8 mouse cellular contexts compared by ENCODE assay signal in the genomic region with DNA sequence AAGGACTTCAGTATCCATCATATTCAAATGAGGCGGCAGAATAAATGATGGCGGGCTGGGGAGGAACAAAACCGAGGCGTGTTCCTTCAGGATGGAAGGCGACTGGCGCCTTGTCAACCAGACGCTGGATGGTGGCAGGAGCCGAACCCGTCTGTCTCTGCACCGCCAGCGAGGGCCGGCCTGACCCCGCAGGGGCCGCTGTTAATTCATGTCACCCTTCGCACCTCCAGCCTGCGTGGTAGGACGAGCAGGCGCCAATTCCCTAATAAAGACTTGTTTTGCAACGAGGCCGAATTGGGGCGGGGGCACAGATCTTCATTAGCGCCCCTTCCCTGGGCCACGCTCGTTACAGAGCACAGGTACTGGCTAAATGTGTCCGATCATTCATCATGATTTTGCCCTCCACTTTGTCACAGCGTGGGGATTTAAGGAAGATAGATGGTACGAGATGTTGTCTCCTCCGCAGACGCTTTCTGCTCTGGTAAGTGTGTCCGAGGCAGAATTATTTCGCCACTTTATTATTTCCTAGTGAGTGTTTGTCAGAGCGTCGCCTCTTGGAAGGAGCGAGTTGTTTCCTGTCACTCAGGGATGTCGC.
DNase-seq lines count a peak whose midpoint lies in the region; ATAC-seq lines count a peak whose summit lies in the region.

No protein-coding gene starts in this region.

- 14% methylated on average over 35 of the region's 35 CpGs for WGBS in lung, embryonic 16.5 days
- 18% methylated on average over 35 of the region's 35 CpGs for WGBS in limb, embryonic 13.5 days
- 13% methylated on average over 35 of the region's 35 CpGs for WGBS in stomach, embryonic 14.5 days

- H3K4me3 ChIP-seq in lung, embryonic 16.5 days (ENCODE audit: low read length), result peak overlapping the region; percentile 24; the same call in 1 of the 2 replicates
- peak overlapping the region; percentile 30 for H3K4me3 ChIP-seq in limb, embryonic 13.5 days
- H3K4me3 ChIP-seq in stomach, embryonic 14.5 days (ENCODE audit: low read depth, low read length), result peak overlapping the region; percentile 13

- no peak overlapping the region for H3K9ac ChIP-seq in lung, embryonic 16.5 days (ENCODE audit: low read length)
- 0 out of 2 replicates have a peak overlapping the region, but pooled peaks have one; percentile 36 for H3K9ac ChIP-seq in limb, embryonic 13.5 days
- no peak overlapping the region for H3K9ac ChIP-seq in stomach, embryonic 14.5 days (replicated peaks; ENCODE audit: low read depth, low read length)

- DNase-seq in cerebellum, postnatal 14 days, result peak; percentile 71 to 74
- DNase-seq in cerebellum, adult 9-11 months, result no peak
- no peak for DNase-seq in lung, postnatal 25 days (ENCODE audit: low spot score)
- no peak for DNase-seq in urinary bladder, postnatal 10 days (ENCODE audit: low spot score)
- no peak for DNase-seq in right cerebral cortex, postnatal 10 days (ENCODE audit: low spot score in 2 of 2)

- H3K36me3 ChIP-seq in lung, embryonic 16.5 days (ENCODE audit: control insufficient read depth, insufficient read depth, low read length), result no peaks in the 10 kb centered on the region
- no peaks in the 10 kb centered on the region for H3K36me3 ChIP-seq in limb, embryonic 13.5 days
- no peaks in the 10 kb centered on the region for H3K36me3 ChIP-seq in stomach, embryonic 14.5 days (ENCODE audit: control insufficient read depth, insufficient read depth, low read length)

- 0 out of 2 replicates have a peak overlapping the region, but pooled peaks have one; percentile 26 for H3K27ac ChIP-seq in lung, embryonic 16.5 days (ENCODE audit: low read length)
- H3K27ac ChIP-seq in limb, embryonic 13.5 days, result no peak overlapping the region
- H3K27ac ChIP-seq in stomach, embryonic 14.5 days (ENCODE audit: low read length), result no peak overlapping the region

- H3K27me3 ChIP-seq in lung, embryonic 16.5 days (ENCODE audit: control insufficient read depth, insufficient read depth, low read depth, low read length), result peaks cover 2% of the 10 kb centered on the region; the same call in 1 of the 2 replicates
- H3K27me3 ChIP-seq in limb, embryonic 13.5 days, result peaks cover 41% of the 10 kb centered on the region
- no peaks in the 10 kb centered on the region for H3K27me3 ChIP-seq in stomach, embryonic 14.5 days (ENCODE audit: control insufficient read depth, insufficient read depth, low read length)

- peaks cover 14% of the 10 kb centered on the region for H3K4me1 ChIP-seq in lung, embryonic 16.5 days (replicated peaks; ENCODE audit: control insufficient read depth, insufficient read depth, low read length)
- peaks cover 17% of the 10 kb centered on the region for H3K4me1 ChIP-seq in limb, embryonic 13.5 days
- peaks cover 4% of the 10 kb centered on the region; the same call in 1 of the 2 replicates for H3K4me1 ChIP-seq in stomach, embryonic 14.5 days (ENCODE audit: control insufficient read depth, insufficient read depth, low read length)

- no peaks in the 10 kb centered on the region for H3K9me3 ChIP-seq in lung, embryonic 16.5 days (ENCODE audit: control insufficient read depth, low read length)
- no peaks in the 10 kb centered on the region for H3K9me3 ChIP-seq in limb, embryonic 13.5 days
- no peaks in the 10 kb centered on the region for H3K9me3 ChIP-seq in stomach, embryonic 14.5 days (ENCODE audit: control insufficient read depth, low read depth, low read length)

- H3K4me2 ChIP-seq in lung, embryonic 16.5 days (ENCODE audit: low read depth, low read length), result peak overlapping the region; percentile 51
- peak overlapping the region; percentile 61 for H3K4me2 ChIP-seq in limb, embryonic 13.5 days (replicated peaks)
- peak overlapping the region; percentile 41 for H3K4me2 ChIP-seq in stomach, embryonic 14.5 days (replicated peaks; ENCODE audit: low read depth, low read length)

- no peak for ATAC-seq in lung, embryonic 16.5 days (ENCODE audit: low read depth)
- no peak for ATAC-seq in limb, embryonic 13.5 days (ENCODE audit: low FRiP score, low read depth)
- no peak; the same call in 1 of the 2 replicates for ATAC-seq in stomach, embryonic 14.5 days (ENCODE audit: insufficient number of reproducible peaks, insufficient read depth, low FRiP score, low read depth)

Comparison
In these comparisons a context has a peak if more than half of its experiments do, and no peak if none do; other contexts are left out.
1. DNase-seq: peak in cerebellum, postnatal 14 days (2 of 2); none in cerebellum, adult 9-11 months (single experiment), lung, postnatal 25 days (single experiment), urinary bladder, postnatal 10 days (single experiment) and right cerebral cortex, postnatal 10 days (0 of 2).
2. Peak in every context shown above with its lines, with median percentiles within 50 percentile points of each other: H3K4me2 ChIP-seq and H3K4me3 ChIP-seq.